Mouse (Mus musculus): ENCODE results near the gene Selenbp1.
"Not testable (repeated sequence)": the region's sequence is repeated elsewhere in the genome, so short reads cannot be mapped to it uniquely, and the experiment has no call there.

DNA sequence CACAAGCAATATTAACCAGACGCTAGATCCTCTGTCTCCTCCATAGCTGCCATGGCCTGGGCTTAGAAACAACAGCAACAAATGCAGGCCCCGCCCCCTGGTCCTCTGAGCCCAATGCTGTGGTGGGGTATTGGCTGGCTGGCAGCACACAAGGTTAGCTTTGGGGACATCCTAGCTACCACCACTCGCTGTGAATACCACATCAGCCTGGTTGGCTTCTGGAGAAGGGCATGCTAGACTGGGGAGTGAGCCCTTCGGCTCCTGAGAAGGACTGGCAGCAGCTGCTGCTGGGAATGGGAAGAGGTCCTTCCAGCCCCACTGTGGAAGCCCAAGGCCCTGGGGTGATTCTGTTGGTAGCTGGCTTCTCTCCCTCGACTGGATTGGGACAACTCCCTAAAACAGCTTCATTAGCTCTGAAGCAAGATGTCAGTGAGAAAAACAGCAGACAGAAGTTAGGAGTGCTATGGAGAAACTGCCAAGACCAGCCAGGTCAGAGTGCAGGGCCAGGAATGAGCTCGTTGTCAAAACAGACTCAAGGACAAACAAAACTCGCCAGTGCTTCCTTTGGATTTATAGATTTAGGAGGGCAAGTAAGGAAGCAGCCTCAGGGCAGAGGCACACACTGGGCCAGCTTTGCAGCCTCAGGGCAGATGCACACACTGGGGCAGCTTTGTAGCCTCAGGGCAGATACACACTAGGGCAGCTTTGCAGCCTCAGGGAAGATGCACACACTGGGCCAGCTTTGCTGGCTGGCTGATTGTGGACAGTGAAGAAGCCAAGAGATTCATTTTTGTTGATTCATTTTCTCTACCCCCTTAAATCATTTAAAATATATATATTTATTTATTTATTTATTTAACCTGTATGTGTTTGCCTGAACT, 2.2 kb upstream of the Selenbp1 start:
- not testable (repeated sequence) for TF ChIP-seq CTCF, EP300 (IDR thresholded peaks at IDR 0.05; ENCODE audit: low read depth)

Measured in liver, postnatal 0 days (tissue).